Mouse (Mus musculus): ENCODE measurements around the gene Catsperd. TPM values are rescaled to one million over a fixed set of nuclear protein-coding genes. Genes with fewer than 3 reads are reported as not detected.

Gene Catsperd
- total RNA-seq (2021) (1 to 10 TPM; 1.1 to 6.6 TPM), polyA plus RNA-seq (2012; rRNA removed) (1.4 and 1.9 TPM in 2 replicates)
- long read RNA-seq, partial matches to known transcripts = 0 of 2 reads
- long read RNA-seq, other reads (novel, unspliced or antisense) = 2 of 2 reads

DNA sequence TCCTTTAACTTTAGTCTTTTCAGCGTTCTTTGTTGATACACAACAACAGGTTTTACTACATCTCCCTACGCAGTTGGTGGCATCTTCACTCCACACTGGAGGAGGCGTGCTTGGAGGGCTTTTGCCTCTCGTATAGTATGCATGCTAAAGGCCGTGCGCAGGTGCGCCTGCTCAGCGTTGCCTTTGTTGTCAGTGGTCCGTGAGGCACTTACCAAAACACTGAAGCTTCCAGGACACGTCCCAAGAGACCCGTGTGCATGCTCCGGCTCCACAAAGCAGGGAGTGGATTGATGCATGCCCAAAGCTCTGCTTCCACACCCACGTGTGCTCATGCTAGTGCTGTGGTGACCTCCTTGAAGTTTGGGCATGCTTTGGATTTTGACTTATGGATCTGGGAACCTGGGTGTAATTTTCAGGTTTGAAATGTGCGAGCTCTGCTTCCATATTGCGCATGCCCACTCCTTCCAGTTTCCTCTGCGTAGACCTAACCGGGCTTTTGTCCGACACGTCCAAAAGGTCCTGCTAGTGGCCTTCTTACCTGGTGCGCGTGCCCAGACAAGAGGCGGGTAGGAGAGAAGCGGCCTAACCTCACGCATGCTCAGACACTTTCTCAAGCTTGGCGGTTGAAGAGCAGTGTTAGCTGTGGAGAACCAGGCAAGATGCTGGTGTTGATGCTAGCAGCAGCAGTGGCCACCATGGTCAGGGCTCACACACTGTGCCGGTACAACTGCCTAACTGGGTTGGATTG is at the start of gene Catsperd:
TSS of gene Catsperd (plus strand) at position 614 of the 748 bp plus-strand sequence.
- DNase-seq = peak; percentile 54

DNA sequence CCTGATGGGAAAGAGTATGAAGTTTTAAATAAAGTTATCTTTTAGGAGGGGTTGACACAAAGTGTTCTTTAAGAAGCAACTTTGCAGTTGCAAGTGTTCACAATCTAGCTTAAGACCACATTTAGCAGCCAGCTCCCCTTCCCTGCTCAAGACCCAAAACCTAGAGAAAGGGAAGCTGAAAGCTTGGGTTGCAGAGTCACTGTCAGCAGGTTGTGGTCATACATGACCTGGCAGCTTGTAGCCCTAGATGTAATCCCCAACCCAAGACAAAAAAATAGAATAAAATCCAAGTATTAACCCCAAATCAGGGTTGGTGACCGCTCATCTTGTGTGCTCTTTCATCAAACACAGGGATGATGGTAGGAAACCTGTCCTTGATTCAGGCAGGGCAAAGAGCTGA is 44.9 kb upstream of the Catsperd start:
- DNase-seq = no peak

DNA sequence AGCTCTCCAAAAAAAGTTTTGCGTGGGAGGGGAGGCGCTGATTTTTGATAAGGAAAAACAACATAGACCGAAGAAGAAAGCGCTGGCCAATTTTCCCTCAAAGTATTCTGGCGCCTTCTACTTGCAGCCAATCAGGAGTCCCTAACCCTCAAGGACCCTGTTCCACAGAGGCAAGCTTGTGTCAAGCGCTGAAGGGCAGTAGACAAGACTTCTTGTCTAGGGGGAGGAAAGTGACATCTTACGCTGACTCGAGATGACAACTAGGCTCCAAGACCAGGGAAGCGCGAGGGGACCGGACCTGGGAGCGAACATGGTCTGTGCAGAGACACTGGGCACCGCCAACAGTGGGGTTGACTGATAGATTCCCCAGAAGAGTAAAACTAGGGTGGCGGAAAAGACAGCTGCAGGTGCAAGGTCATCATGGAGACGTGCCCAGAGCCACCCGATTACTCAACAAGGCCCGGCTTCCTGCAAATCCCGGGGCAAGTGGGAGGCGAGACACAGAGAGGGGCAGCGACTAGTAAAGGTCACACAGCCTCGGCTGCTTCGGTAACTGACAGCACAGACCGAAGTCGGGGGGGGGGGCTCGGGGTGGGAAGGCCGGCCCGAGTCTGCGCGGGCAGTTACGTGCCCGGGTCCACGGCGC is 44.2 kb upstream of the Catsperd start:
- DNase-seq = peak; percentile 72

DNA sequence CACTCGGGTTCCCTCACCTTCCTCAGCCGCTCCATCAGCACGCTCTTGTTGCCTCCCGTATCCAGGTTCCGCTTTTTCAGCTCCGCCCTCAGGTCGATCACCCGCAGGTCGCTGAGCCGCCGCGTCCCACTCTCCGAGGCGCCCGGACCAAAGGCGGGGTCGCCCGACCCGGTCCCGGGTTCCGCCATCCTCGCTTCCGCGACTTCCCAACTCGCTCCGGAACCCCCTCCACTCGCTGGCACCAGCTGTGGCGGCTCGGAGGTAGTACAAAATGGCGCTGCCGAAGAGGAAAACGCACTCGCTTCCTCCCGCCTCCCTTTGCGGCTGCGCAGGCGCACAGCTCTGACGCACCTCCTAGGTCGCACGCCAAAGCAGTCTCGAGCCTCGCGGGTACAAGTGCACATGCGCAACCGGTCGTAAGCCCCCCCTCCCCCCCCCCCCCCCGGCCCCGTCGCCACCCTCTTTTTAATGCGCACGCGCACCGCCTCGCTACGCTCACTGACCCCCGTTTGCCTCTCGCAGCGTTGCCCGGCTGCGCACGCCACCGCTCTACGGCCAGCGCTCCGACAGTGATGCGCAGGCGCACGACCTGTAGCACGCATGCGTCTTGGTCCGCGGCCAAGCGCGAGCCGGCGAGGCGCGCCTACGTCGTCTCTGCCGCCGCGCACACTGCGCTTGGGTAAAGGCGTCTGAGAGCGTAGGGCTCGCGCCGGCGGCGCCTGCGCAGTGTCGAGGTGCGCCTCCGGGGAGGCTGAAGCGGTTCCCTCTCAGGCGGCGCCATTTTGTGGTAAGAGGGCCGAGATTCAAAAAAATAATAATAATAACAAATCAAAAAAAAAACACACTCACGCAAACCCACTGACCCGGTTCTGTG is 43.4 kb upstream of the Catsperd start, which contains the start of the genes Safb2 and Safb:
TSS of gene Safb2 (minus strand) at position 329 of the 874 bp plus-strand sequence.
TSS of gene Safb (plus strand) at position 569 of the 874 bp plus-strand sequence.
- DNase-seq = peak; percentile 100

DNA sequence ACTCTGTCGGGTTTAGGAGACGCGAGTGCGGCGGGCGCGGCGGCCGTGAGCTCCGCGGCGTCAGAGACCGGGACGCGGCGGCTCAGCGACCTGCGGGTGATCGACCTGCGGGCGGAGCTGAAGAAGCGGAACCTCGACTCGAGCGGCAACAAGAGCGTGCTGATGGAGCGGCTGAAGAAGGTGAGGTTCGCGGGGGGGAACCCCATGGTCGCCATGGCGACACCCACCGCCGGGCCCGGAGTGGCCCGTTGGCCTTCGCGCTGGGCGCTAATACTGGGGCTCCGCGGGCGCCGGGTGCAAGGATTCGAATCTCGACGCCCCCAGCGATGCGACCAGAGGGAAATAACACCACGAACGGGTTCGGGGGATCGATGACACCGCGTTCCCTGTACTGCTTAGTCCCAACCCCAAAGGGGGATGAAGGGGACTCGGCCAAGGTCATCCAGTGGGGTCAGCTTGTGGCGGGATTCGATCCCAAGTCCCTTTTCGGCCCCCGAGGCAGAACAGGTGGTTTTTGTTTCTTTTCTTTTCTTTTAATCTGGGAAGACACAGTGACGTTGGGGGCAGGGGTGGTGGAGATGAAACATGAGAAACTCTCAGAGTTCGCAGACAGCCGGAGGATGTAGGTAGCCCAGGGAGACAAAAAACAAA is 42.6 kb upstream of the Catsperd start:
- peak; percentile 75 for DNase-seq

DNA sequence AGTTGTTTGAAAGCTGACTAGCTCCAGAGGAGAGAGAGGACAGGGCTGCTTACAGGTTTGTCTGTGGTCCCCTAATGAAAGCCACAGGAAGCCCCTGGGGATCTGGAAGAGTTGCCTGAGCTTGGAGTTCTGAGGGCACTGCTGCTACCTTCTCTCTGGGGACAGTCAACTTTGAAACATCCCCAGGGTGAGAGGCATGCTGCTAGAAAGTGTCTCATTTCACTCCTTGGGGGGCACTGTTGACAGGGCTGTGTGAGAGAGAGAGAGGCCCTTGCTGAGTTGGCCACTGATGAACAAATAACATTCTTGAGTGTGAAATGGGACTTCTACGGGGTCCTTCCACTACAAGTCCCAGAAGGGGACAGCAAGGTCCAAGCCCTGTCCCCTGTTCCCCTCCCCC is 40.2 kb upstream of the Catsperd start:
- no peak for DNase-seq

DNA sequence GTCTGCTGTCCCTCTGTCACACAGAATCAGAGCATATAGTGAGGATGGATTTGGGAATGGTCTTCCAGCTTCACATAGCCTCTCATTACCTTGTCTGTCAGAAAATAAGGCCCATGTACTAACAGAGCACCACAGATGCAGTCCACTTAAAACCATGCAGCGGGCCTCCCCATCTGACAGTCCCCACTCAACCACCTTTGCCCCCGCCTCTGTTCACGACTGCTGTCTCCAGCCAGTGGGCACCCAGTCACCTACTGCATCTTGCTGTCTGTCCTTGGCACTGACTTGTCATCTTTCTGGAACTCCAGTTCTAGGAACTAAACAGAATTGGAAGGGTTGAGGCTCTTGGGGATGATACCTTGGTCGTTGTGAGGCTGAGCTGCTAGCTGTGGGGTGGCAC is 39.0 kb upstream of the Catsperd start:
- DNase-seq = no peak

DNA sequence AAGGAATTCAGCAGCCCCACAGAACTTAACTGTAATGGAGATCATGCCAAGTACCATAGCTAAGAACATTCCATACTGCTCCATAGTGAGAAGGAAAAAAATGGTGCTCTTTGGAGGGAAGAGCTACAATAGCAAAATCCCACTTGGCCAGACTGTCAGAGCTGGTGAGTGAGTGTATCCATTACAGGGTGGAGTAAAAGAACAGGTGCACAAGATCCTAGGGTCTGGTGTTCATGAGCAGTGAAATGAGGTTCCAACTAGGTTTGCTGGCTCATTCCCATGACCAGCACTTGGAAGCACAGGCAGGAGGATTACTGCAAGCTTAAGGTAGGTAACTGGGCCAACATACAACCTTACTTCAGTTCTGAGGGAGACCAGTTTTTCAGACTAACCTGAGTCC is 35.4 kb upstream of the Catsperd start:
- DNase-seq = no peak

DNA sequence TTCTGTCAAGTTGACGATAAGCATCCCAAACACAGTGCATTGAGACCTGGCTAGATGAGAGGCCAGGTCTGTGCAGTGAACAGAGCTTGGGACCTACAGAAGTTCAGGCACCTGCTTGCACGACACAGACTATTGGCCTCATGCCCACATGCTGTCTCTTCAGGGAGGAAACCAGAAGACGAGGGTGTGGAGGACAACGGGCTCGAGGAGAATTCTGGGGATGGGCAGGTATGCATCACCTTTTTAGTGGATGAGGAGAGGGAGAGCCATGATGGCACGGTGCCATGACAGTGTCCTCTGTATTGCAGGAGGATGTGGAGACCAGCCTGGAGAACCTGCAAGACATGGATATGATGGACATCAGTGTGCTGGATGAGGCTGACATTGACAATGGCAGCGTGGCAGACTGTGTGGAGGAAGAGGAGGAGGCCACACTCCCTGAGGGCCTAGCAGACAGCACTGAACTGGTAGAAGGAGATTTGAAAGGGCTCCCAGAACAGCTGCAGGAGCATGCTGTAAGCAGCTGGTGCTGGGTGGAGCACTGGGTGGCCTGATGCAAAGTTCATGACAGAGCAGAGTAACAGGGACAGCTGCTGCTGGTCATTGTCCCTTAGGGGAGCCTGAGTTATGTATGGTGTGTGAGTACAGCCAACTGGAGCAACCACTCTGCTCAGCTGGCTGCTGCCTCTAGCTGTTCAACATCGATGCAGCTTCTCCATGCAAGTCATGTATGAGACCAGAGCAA is 34.2 kb upstream of the Catsperd start:
- no peak for DNase-seq

DNA sequence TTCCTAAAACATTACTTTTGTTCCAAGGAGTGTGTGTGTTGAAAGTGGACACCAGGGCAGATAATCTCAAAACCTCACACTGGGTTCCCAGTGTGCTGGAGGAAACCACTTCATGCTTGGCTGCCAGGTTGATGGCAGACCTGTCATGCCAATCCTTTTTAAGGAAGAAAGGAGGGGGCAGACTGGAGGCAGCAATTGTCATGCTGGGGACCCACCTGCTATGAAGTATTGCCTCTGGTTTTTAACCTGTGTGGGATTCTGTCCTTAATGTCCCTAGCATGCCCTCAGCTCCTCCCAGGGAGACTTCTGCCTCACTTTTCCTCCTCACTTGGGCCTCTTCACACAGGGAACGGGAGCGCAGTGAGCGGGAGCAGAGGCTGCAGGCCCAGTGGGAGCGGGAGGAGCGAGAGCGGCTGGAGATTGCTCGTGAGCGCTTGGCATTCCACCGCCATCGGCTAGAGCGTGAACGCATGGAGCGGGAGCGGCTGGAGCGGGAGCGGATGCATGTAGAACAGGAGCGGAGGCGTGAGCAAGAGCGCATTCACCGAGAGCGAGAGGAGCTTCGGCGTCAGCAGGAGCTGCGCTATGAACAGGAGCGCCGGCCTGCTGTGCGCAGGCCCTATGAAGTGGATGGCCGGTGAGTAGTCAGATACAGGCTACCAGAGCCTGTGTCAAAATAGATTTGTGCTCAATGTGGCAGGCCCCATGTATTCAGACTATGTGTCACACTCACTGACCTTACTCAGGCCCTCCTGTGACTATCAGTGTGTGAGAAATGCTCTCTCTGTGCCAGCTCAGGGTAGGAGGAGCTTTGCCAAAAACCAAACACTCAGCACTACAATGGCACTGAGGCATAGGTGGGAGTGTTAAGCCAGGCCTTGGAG is 24.5 kb upstream of the Catsperd start:
- peak; percentile 72 for DNase-seq

DNA sequence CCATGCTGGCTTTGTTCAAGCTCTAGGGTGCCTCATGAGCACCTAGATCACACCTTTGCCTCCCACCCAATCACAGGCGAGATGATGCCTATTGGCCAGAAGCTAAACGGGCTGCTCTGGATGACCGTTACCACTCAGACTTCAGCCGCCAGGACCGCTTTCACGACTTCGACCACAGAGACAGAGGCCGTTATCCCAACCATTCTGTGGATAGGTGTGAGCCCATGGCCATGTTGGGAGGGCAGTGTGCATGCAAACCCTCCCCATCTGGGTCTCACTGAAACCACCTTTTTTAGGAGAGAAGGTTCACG is 23.9 kb upstream of the Catsperd start:
- DNase-seq = no peak

DNA sequence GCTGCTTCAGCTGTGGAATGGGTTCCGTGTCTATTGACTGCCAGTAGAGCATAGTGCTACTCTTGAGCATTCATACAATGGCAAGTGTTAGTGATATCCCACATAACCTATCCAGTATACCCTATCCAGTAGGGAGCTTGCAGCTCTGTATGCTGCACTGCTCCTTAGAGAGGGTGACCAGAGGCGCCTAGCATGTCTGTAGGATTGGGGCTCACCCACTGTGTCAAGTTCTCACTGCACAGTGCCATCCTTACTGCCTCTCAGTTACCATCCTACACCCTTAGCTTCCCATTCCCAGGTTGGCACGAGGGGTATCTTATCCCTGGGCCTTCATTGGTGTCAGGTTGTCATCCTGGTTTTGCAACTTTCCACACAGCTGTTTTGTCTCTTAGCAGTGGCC is 23.5 kb upstream of the Catsperd start:
- DNase-seq = no peak

DNA sequence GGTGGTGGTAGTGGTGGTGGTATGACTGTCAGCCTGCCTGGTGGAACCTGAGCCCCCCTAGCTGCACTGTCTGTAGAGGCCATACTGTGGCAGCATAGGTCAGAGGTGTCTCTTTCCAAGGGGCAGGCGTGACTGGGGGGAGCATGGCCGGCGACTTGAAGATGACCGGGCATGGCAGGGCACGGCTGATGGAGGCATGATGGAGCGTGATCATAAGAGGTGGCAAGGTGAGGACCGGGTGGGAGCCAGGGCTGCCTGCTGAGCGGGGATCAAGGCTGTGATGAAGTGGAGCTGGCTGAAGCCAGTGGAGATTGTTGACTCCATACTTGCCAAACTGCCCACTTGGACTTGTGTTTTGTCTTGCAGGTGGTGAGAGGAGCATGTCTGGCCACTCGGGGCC is 22.5 kb upstream of the Catsperd start:
- no peak for DNase-seq

DNA sequence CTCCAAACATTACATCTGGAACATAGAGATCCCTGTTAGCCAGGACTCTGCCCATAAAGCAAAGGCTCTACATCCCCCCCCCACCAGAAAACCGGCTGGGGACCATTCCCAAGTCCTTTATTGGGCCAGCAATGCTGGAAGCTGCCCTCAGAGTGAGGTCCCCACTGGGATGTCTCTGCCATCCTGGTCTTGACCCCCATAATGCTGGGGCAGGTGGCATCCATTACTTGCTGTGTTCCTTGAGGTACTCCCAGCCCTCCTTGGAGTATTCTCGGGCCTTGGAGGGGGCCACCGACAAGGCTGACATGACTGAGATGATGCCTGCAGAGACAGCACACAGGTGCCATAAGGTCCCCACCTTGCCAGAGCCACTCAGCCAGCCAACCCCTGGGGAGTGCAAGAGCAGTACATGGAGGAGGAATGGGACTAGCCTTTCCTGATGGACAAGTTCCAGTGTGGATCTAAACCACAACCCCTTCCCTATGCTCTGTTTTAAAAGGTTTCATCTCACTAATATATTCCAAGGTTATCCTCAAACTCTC is 20.4 kb upstream of the Catsperd start:
- DNase-seq = no peak

DNA sequence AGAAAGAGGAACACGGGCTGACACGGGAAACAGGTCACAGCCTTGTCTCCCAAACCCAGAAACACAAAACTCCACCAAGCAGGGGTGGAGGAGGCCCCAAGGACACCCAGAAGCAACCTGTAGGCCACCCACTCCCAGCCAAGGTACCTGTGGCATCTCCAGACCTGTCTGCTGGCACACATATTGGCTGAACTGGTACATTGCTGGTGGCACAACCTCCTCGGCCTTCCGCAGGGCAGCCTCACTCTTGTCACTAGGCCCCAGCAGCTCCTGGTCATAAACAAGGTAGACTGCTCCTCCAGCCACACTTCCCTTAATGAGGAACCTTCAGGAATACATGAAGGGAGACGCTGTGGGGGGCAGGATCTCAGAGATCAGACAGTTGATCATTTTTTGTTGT is 19.2 kb upstream of the Catsperd start:
- DNase-seq = no peak

DNA sequence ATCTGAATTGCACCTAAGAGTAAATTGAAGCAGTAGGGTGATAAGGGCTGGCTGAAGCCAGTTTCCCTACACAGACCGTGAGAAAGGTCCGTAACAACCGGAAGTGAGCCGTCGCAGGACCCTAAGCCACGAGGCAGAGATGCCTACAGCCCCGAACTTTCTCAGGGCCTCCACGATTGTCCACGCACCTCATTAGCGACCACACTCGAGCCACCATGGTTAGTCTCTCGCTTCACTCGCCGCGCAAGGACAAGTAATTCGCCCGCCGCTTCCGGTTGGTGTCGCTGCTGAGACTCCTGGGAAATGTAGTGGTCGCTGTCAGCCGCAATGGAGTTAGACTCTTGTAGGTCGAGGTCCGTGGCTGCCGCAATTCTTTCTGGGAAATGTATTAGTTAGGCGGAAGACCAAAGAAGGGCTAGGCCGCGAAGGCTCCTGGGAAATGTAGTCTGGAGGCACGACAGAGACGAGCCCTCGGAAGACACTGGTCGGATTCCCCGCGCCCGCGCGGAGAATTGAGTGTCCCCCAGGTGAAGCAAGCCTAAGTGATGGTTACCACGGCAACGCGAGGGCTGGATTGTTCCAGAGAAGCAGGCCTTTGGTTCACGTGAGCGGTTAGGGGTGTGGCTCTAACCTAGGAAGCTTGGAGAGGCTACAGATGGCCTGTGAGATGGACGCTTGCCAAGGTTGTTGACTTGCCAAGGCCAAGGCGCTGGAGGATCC is 18.3 kb upstream of the Catsperd start, which contains the start of gene 2410015M20Rik:
TSS of gene 2410015M20Rik (minus strand) at position 320 of the 720 bp plus-strand sequence.
- peak; percentile 96 for DNase-seq

DNA sequence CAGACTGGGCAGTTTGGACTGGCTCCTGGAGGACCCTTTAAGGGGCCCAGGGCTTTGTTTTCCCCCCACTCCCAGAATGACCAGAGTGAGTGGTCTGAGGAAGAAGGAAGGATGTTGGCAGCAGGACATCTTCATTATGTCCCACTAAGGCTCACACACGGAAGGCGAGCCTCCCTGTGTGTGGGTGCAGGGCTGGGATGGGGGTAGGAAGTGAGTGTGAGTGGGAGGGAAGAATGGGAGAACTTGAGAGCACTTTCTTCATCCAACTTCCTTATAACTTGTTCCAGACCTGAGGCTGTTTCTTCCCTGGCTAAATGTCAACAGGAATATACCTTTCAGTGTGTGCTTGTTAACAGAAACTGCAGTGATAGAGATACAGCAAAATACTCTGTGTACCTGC is 16.6 kb upstream of the Catsperd start:
- DNase-seq = no peak

DNA sequence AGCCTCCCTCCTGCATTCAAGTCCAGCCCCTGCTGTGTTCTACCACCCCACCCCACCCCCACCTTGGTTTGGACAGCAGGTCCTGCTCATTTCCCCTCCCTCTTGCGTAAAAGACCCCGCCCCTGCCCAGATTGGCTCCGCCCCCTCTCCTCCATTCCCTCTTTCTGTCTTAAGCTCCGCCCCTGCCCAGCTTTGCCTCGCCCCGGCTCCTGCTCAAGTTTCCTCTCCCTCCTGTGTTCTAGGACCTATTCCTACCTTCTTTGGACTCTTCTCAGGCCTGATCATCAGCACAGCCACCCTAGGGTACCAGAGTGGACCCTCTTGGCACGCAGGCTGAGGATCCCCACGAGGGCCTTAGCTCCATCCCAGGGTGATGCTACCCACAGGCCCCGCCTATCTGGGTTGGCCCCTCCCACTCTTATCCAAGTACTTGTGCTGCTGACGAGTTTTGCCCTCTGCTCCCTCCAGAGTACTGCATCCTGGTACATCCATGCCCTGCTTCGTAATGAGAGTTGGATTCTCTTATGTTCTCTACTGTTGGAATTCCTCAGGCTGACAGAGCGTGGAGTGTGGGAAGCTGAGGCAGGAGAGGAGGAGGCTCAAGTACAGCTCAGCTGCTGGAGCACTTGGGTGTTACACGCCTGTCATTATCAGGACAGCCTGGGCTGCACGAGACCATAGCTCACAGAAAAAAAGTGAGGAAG is 15.9 kb upstream of the Catsperd start:
- DNase-seq = peak; percentile 52
